Mouse (Mus musculus): Measurements from ENCODE around the gene Cd151. TPM values are rescaled to one million over a fixed set of nuclear protein-coding genes. Genes with fewer than 3 reads are reported as not detected.

Gene Cd151
- polyA plus RNA-seq (2015; fragmentation: Nextera tagmentation; extraction: Ambion mirVana), result 5.0 and 6.3 TPM in 2 replicates

DNA sequence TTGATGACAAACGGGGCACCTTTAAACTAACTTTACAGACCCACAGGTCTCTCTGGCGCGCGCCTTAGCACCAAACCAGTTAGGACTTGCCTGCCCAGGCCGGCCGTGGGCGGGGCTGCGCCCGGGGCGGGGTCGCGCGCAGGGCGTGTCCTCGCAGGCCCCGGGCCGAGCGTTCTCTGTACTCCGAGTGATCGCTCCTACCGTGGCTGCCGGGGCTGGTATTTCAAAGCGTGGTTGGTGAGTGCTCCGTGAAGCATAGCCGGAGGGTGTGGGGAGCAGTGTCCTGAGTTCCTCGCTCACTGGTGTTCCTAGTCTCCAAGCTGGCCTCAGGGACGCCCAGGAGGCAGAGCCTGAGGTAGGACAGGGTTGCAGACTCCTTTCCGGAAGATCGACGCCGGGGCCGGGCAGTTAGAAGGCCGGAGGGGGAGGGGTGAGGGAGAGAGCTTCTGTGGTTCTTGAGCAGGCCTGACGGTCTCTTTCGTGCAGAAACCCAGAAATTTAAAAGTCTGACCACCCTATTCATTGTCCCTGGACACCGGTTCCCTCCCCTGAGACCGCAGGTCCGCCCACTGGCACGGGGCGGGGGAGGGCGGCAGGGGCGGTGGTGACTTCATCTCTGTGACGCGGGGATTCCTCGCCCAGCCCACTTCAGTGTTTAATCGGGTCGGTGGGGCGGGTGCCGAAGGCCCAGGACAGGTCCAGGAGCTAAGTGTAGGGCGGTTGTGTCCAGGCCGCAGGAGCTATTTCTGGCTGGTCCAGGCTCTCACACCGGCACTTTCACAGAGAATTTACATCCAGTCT is at the start of gene Cd151:
Gene Cd151, plus strand, starts transcription at position 163 of the 801 bp plus-strand sequence.
- Histone ChIP-seq H3K36me3 (replicated peaks) (peaks cover 32% of the 10 kb centered on the region), H3K9me3 (replicated peaks) (no peaks in the 10 kb centered on the region), H3K4me1 (replicated peaks) (peaks cover 65% of the 10 kb centered on the region), H3K27me3 (peaks cover 46% of the 10 kb centered on the region), H3K4me3 (replicated peaks) (peak within 1 kb of the TSS; percentile 76), H3K4me2 (peak within 1 kb of the TSS; percentile 96), H3K9ac (peak within 1 kb of the TSS; percentile 83), H3K27ac (replicated peaks) (peak within 1 kb of the TSS; percentile 81)
- ATAC-seq (ENCODE audit: insufficient read depth), result peak; percentile 85
- WGBS (ENCODE audit: insufficient replicate concordance), result under 1% methylated on average over 52 of the region's 52 CpGs

DNA sequence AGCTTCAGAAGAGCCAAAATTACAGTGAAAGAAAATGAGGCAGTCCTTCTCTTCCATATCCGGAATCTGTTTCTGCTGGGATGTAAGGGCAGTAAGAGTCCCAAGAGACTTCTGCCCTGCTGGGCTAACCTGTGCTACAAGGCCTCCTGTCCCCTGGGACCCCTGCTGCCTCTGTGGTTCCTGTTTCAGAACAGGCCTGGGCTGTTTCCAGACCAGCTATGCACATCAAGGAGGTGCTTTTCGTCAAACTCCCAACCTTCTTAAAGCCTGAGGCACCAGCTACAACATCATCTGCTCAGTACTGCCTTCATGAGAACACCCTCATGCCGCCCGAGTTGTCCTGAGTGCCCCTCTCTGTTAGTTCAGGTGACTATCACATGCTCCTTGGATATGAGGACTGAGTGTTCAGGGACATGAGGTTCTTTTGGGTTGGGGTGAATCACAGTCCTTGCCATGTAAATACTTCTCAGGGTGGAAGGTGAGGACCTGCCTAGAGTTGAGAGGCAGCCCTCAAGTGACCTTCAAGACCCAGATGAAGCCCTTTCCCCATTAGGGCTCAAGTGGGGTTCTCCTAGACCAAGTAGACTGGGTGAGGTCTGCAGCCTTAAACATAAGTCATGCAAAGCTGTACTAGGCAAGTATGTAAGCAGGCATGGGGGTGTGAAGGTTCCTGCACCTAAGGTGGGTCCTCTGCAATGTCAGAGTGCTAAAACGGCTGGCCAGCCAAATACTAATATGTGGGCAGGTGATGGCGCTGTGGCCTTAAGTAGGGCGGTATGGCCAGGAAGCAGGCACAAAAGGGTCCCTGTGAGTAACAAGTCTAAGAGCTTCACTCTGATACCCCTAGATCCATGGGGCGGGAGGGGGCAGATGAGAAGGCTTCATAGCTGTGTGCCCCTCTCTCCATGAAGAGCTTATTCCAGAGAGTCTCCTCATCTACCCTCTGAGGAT is 49.2 kb upstream of the Cd151 start:
- Histone ChIP-seq H3K4me3 (replicated peaks) (no peak overlapping the region), H3K36me3 (replicated peaks) (no peaks in the 10 kb centered on the region), H3K9ac (no peak overlapping the region), H3K4me1 (replicated peaks) (peaks cover 22% of the 10 kb centered on the region), H3K27me3 (peaks cover 8% of the 10 kb centered on the region), H3K9me3 (replicated peaks) (no peaks in the 10 kb centered on the region), H3K4me2 (no peak overlapping the region), H3K27ac (replicated peaks) (no peak overlapping the region)
- 59% methylated on average over 8 of the region's 8 CpGs for WGBS (ENCODE audit: insufficient replicate concordance)
- ATAC-seq (ENCODE audit: insufficient read depth), result no peak

DNA sequence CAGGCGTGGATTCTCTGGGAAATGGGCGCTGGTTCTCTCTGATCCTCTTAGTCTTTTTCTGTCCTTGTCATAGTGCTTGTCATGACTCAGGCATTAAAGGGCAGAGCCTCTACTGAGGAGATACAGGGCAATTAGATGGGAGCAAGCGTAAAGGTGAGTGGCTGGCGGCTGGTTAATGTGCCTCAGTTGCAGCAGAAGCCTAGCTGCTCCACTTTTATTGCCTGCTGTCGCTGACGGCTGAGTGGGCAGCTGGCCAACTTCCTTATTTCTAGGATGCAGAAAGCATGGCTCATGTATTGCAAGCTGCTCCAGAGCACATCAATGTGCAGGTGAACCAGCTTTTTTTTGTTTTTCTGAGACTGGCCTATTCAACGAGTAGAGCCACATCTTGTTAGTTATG is 48.2 kb upstream of the Cd151 start:
- H3K36me3 ChIP-seq (replicated peaks), result no peaks in the 10 kb centered on the region
- no peak overlapping the region for H3K9ac ChIP-seq
- H3K27ac ChIP-seq (replicated peaks), result no peak overlapping the region
- peaks cover 13% of the 10 kb centered on the region for H3K4me1 ChIP-seq (replicated peaks)
- no peak overlapping the region for H3K4me3 ChIP-seq (replicated peaks)
- H3K9me3 ChIP-seq (replicated peaks), result no peaks in the 10 kb centered on the region
- ATAC-seq (ENCODE audit: insufficient read depth), result no peak
- 38% methylated on average over 7 of the region's 7 CpGs for WGBS (ENCODE audit: insufficient replicate concordance)
- H3K27me3 ChIP-seq, result peaks cover 8% of the 10 kb centered on the region
- no peak overlapping the region for H3K4me2 ChIP-seq

DNA sequence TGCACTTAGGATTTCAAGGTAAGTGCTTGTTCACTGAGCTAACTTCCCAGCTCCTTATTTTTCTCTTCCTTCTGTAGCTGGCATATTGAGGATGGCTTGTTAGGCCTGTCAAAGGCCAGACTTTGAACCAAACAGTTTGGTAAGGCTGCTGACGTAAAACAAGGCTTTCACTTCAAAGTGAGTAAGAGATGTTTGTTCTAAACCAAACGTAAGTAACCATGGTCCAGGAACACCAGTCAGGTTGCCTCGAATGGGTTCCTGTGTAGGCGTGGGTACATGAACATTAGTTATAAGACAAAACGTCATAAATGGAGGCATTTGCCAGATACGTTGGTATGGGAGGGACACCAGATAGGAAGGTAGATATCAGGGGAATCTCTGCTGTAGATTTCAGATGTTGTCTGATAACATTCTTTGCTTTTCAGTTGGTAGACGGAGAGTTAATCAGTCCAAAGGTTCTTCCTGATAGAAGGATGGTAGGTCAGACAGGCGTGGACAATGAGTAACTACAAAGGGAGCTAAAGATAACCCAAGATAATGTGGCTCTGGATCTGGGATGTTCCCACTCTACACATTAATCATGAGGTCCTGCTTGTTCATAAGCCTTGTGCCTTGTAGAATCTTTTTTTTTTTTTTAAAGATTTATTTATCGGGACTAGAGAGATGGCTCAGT is 47.0 kb upstream of the Cd151 start:
- ATAC-seq (ENCODE audit: insufficient read depth), result peak; percentile 22; the same call in 1 of the 2 replicates
- Histone ChIP-seq H3K27ac (replicated peaks) (peak overlapping the region; percentile 41; the same call in 1 of the 2 replicates), H3K9ac (no peak overlapping the region)

DNA sequence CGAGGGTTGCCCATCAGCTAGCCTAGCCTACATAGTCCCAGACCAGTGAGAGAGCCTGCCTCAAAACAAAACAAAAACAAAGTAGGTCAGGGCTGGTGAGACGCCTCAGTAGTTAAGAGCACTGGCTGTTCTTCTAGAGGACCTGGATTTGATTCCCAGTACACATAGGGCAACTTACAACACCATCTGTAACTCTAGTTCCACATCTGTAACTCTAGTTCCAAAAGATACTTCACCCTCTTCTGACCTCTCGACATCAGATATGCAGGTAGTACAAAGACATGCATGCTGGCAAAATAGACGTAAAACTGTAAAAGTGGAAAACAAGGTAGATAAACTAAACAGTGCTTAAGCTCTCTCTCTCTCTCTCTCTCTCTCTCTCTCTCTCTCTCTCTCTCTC is 43.4 kb upstream of the Cd151 start:
- Histone ChIP-seq H3K9ac (no peak overlapping the region), H3K27ac (replicated peaks) (no peak overlapping the region), H3K4me2 (no peak overlapping the region), H3K9me3 (replicated peaks) (no peaks in the 10 kb centered on the region), H3K4me1 (replicated peaks) (peaks cover 16% of the 10 kb centered on the region), H3K4me3 (replicated peaks) (no peak overlapping the region), H3K27me3 (peaks cover 23% of the 10 kb centered on the region), H3K36me3 (replicated peaks) (no peaks in the 10 kb centered on the region)
- ATAC-seq (ENCODE audit: insufficient read depth), result no peak
- 54% methylated on average over 4 of the region's 4 CpGs for WGBS (ENCODE audit: insufficient replicate concordance)

More for the DNA sequence above, 47.0 kb upstream of the Cd151 start:
- Histone ChIP-seq H3K9me3 (replicated peaks) (no peaks in the 10 kb centered on the region), H3K4me2 (no peak overlapping the region), H3K4me3 (replicated peaks) (no peak overlapping the region), H3K27me3 (peaks cover 8% of the 10 kb centered on the region), H3K4me1 (replicated peaks) (0 out of 2 replicates have a peak, but pooled peaks cover 3% of the 10 kb centered on the region), H3K36me3 (replicated peaks) (no peaks in the 10 kb centered on the region)
- WGBS (ENCODE audit: insufficient replicate concordance), result 51% methylated on average over 9 of the region's 9 CpGs

DNA sequence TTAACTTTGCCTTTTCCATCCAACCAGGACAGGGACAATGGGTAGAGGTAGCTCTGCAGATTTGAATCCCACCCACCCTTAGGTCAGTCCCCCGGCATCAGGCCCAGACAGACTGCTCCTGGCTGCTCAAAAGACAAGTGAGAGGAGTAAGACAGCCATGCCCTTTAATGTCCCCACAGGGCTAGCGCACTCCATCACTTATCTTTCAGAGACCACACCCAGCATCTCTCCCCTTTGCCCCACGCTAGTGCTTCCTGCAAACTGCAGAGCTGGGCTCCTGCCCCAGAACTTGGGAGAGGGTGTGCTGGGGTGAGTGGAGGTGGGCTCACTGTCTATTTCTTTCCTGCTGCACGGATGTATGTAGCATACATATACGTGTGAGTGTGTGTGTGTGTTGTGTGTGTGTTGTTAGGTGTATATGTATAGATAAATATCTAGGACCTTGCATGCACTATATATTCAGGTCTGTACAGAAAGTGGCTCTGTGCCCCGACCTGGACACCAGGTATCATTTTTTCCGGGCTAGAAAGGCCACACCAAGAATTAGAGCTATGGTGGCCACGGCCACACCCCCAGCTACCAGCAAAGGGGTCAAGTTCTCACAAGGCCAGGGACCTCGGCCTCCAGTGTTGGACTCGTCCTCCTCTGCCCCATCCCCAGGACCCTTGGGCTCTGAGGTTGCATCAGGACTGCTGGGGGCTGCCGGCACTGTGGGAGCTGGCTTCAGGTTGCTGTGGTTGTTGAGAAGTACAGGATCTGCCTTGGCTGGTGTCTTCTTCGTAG is 40.1 kb upstream of the Cd151 start:
- WGBS (ENCODE audit: insufficient replicate concordance), result 53% methylated on average over 12 of the region's 12 CpGs
- H3K27ac ChIP-seq (replicated peaks), result no peak overlapping the region
- no peaks in the 10 kb centered on the region for H3K9me3 ChIP-seq (replicated peaks)
- ATAC-seq (ENCODE audit: insufficient read depth), result no peak
- no peak overlapping the region for H3K4me3 ChIP-seq (replicated peaks)
- H3K4me2 ChIP-seq, result no peak overlapping the region
- no peak overlapping the region for H3K9ac ChIP-seq
- peaks cover 30% of the 10 kb centered on the region for H3K4me1 ChIP-seq (replicated peaks)
- H3K36me3 ChIP-seq (replicated peaks), result peaks cover 13% of the 10 kb centered on the region
- peaks cover 18% of the 10 kb centered on the region for H3K27me3 ChIP-seq

DNA sequence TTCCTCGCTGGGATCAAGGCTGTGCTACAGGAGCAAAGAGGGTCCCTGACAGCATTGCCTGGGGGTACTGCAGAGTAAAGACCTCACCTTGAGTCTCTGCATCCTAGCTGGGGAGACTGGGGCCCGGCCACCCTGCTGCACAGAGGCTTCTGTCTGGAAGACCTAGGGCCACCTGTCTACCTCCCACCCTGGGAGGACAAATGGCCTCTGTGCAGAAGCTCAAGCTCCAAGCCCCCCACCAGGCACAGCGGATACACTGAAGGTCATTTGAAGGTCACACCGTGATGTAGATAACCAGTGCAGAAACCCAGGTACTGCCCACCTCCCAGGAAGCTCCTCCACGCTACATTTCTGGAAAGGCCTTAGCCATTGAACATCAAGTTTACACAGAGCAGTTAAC is 38.5 kb upstream of the Cd151 start:
- peaks cover 18% of the 10 kb centered on the region for H3K27me3 ChIP-seq
- no peak overlapping the region for H3K27ac ChIP-seq (replicated peaks)
- H3K36me3 ChIP-seq (replicated peaks), result peaks cover 27% of the 10 kb centered on the region
- ATAC-seq (ENCODE audit: insufficient read depth), result no peak
- 49% methylated on average over 5 of the region's 5 CpGs for WGBS (ENCODE audit: insufficient replicate concordance)
- no peaks in the 10 kb centered on the region for H3K9me3 ChIP-seq (replicated peaks)
- no peak overlapping the region for H3K4me2 ChIP-seq
- no peak overlapping the region for H3K4me3 ChIP-seq (replicated peaks)
- peaks cover 44% of the 10 kb centered on the region for H3K4me1 ChIP-seq (replicated peaks)
- H3K9ac ChIP-seq, result no peak overlapping the region

DNA sequence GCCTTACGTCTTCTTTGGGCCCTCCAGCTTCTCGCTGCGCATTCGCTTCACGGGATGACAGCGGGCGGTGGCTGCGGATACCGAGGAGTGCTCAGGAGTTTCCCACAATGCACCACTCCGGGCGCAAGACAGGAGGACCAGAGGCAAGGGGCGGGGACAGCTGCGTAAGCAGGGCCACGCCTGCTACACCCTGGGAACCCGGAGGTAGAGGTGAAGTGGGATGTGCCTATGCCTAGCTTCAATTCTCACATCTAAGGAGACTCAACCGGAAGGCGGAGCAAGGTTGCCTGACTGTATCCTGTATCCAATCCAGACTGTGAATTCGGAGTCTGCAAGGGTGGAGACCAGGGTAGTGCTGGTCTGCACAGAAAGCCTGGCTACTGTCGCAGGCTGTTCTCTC is 37.9 kb upstream of the Cd151 start, which contains the start of gene Cend1:
Gene Cend1, minus strand, starts transcription at position 182 of the 400 bp plus-strand sequence.
- ATAC-seq (ENCODE audit: insufficient read depth), result no peak; the same call in 1 of the 2 replicates
- Histone ChIP-seq H3K9me3 (replicated peaks) (no peaks in the 10 kb centered on the region), H3K4me3 (replicated peaks) (no peak within 1 kb of the TSS), H3K4me1 (replicated peaks) (peaks cover 50% of the 10 kb centered on the region), H3K9ac (no peak within 1 kb of the TSS), H3K27me3 (peaks cover 18% of the 10 kb centered on the region), H3K36me3 (replicated peaks) (peaks cover 31% of the 10 kb centered on the region), H3K27ac (replicated peaks) (no peak within 1 kb of the TSS), H3K4me2 (no peak within 1 kb of the TSS)
- WGBS (ENCODE audit: insufficient replicate concordance), result 22% methylated on average over 19 of the region's 19 CpGs

DNA sequence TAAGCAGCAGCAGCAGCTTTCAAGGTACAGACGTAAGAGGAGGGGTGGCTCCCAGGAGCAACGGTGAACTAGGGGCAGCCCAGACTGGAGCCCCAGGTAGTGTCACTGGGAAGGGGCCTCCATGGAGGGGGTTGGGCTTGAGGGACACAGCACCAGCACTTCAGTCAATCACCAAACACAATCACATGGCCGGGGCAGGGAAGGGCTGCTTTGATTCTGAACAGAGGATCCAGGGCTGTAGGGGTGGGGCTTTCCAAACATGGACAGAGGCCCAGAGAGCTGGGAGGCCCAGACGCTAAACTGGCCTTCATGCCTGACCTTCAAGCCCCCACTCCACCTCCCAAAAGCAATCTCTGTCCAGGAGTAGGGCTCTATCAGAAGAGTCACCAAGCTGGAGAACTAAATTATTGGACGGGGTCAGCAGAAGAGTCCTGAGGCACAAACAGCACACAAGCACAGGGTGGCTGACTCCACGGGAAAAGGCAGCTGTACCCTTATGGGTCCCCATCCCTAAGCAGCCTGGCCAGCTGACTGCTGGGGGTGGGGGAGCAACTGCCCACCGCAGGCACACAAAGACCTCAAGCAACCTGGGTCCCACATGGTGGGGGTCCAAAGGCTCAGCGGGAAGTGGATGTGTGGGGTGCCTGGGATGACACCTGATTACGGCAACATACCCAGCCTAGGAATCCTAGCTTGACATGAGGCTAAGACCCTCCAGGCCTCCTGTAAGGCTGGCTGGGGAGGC is 37.2 kb upstream of the Cd151 start:
- WGBS (ENCODE audit: insufficient replicate concordance), result 63% methylated on average over 9 of the region's 9 CpGs

More for the DNA sequence above, 37.2 kb upstream of the Cd151 start:
- Histone ChIP-seq H3K4me1 (replicated peaks) (peaks cover 57% of the 10 kb centered on the region), H3K4me2 (no peak overlapping the region), H3K9ac (no peak overlapping the region), H3K27ac (replicated peaks) (no peak overlapping the region), H3K4me3 (replicated peaks) (no peak overlapping the region), H3K27me3 (peaks cover 18% of the 10 kb centered on the region), H3K36me3 (replicated peaks) (peaks cover 31% of the 10 kb centered on the region), H3K9me3 (replicated peaks) (no peaks in the 10 kb centered on the region)
- ATAC-seq (ENCODE audit: insufficient read depth), result no peak

Data from liver, embryonic 15.5 days (tissue).